Mouse (Mus musculus): ENCODE data around the gene Plekhg3. TPM values are rescaled to one million over a fixed set of nuclear protein-coding genes. Genes with fewer than 3 reads are reported as not detected.

Gene Plekhg3
- polyA plus RNA-seq, 1 experiment from 2014 or later, result 10.2 TPM

- Histone ChIP-seq H3K9ac (ENCODE audit: low read length) (no peak overlapping the region), H3K4me2 (ENCODE audit: low read depth, low read length) (no peak overlapping the region), H3K27ac (ENCODE audit: low read length) (no peak overlapping the region), H3K4me3 (replicated peaks; ENCODE audit: low read length) (no peak overlapping the region), H3K4me1 (ENCODE audit: control insufficient read depth, insufficient read depth, low read length) (no peaks in the 10 kb centered on the region), H3K9me3 (replicated peaks; ENCODE audit: control insufficient read depth, low read length) (no peaks in the 10 kb centered on the region), H3K36me3 (ENCODE audit: control insufficient read depth, insufficient read depth, low read length) (no peaks in the 10 kb centered on the region), H3K27me3 (ENCODE audit: control insufficient read depth, insufficient read depth, low read length) (no peaks in the 10 kb centered on the region)
- 71% methylated on average over 3 of the region's 3 CpGs for WGBS
- ATAC-seq (ENCODE audit: insufficient read depth, low FRiP score), result no peak
Measured at GRCm38 (mm10) chr12:76605837-76606236, 75.1 kb downstream of the Plekhg3 start.

- Histone ChIP-seq H3K4me3 (replicated peaks; ENCODE audit: low read length) (no peak overlapping the region), H3K9ac (ENCODE audit: low read length) (no peak overlapping the region), H3K4me1 (ENCODE audit: control insufficient read depth, insufficient read depth, low read length) (no peaks in the 10 kb centered on the region), H3K4me2 (ENCODE audit: low read depth, low read length) (no peak overlapping the region), H3K9me3 (replicated peaks; ENCODE audit: control insufficient read depth, low read length) (no peaks in the 10 kb centered on the region), H3K27ac (ENCODE audit: low read length) (no peak overlapping the region), H3K36me3 (ENCODE audit: control insufficient read depth, insufficient read depth, low read length) (no peaks in the 10 kb centered on the region), H3K27me3 (ENCODE audit: control insufficient read depth, insufficient read depth, low read length) (no peaks in the 10 kb centered on the region)
- 79% methylated on average over 11 of the region's 11 CpGs for WGBS
- no peak for ATAC-seq (ENCODE audit: insufficient read depth, low FRiP score)
Measured at GRCm38 (mm10) chr12:76608241-76608640, 77.5 kb downstream of the Plekhg3 start.

DNA sequence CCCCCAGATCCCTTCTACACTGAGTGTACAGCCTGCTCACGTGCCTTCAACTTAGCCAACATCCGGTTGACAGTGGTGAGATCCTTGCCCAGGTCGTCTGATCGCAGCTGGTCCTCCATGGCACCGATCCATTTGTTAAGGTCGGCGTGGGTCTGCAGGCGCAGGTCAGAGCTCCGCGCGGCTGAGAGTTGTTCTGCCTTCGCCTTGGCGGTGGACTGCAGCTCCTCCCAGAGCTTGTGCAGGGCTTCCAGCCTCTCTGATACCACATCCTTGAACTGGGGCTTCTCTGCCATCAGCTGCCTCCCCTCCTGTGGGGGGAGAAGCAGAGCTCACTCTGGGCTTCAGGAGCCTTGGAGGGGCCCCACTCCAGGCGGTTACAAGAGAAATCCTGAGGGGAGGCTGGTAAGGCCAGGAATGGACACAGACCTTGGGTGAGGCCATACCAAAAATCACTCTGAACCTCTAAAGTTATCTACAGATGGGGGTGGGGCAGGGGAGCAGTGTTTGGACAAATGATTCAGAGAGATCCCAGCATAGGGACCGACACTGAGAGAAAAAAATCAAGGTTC, 78.4 kb downstream of the Plekhg3 start:
- Histone ChIP-seq H3K4me1 (ENCODE audit: control insufficient read depth, insufficient read depth, low read length) (no peaks in the 10 kb centered on the region), H3K27me3 (ENCODE audit: control insufficient read depth, insufficient read depth, low read length) (no peaks in the 10 kb centered on the region), H3K9ac (ENCODE audit: low read length) (no peak overlapping the region), H3K9me3 (replicated peaks; ENCODE audit: control insufficient read depth, low read length) (no peaks in the 10 kb centered on the region), H3K27ac (ENCODE audit: low read length) (no peak overlapping the region), H3K4me2 (ENCODE audit: low read depth, low read length) (no peak overlapping the region), H3K36me3 (ENCODE audit: control insufficient read depth, insufficient read depth, low read length) (no peaks in the 10 kb centered on the region), H3K4me3 (replicated peaks; ENCODE audit: low read length) (no peak overlapping the region)
- 69% methylated on average over 15 of the region's 15 CpGs for WGBS
- ATAC-seq (ENCODE audit: insufficient read depth, low FRiP score), result no peak

GRCm38 (mm10) chr12:76612621-76613020, 81.9 kb downstream of the Plekhg3 start:
- no peaks in the 10 kb centered on the region for H3K36me3 ChIP-seq (ENCODE audit: control insufficient read depth, insufficient read depth, low read length)
- H3K27me3 ChIP-seq (ENCODE audit: control insufficient read depth, insufficient read depth, low read length), result no peaks in the 10 kb centered on the region
- WGBS, result 80% methylated on average over 12 of the region's 12 CpGs
- 0 out of 2 replicates have a peak, but pooled peaks cover 3% of the 10 kb centered on the region for H3K4me1 ChIP-seq (ENCODE audit: control insufficient read depth, insufficient read depth, low read length)
- no peak overlapping the region for H3K27ac ChIP-seq (ENCODE audit: low read length)
- no peak overlapping the region for H3K4me3 ChIP-seq (replicated peaks; ENCODE audit: low read length)
- no peak for ATAC-seq (ENCODE audit: insufficient read depth, low FRiP score)
- H3K9ac ChIP-seq (ENCODE audit: low read length), result no peak overlapping the region
- no peaks in the 10 kb centered on the region for H3K9me3 ChIP-seq (replicated peaks; ENCODE audit: control insufficient read depth, low read length)
- H3K4me2 ChIP-seq (ENCODE audit: low read depth, low read length), result no peak overlapping the region

DNA sequence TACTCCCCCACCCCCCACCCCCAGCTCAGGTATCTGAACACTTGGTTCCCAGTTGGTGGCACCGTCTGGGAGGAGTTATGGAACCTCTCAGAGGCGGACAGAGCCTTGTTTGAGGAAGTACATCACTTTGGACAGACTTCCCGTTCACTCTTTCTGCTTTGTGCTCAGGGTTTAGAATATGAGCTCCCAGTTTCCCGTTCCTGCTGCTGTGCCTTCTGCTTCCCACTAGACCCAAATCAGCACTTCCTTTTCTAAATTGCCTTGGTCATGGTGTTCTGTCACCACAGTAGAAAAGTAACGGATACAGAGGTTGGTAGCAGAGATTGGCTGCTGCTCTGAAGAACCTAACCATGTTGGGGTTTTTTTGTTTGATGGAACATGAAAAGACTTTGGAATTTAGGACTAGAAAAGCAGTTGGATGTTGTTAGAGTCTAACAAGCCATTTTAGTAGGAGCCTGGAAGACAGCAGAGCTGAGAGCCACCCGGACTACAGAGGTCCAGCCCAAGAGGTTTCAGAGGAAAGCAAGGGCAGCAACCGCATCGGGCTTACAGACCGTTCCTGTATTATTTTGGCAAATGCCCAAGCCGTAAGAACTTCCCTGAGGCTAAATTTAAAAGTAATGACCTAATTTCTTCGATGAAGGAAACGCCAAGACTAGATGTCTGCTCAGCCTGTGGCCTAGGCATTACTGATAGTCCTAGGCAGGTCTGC, 84.3 kb downstream of the Plekhg3 start:
- 0 out of 2 replicates have a peak, but pooled peaks cover 3% of the 10 kb centered on the region for H3K4me1 ChIP-seq (ENCODE audit: control insufficient read depth, insufficient read depth, low read length)
- no peak overlapping the region for H3K4me3 ChIP-seq (replicated peaks; ENCODE audit: low read length)
- H3K27ac ChIP-seq (ENCODE audit: low read length), result peak overlapping the region; percentile 61
- H3K9me3 ChIP-seq (replicated peaks; ENCODE audit: control insufficient read depth, low read length), result no peaks in the 10 kb centered on the region
- WGBS, result 54% methylated on average over 12 of the region's 12 CpGs
- H3K27me3 ChIP-seq (ENCODE audit: control insufficient read depth, insufficient read depth, low read length), result no peaks in the 10 kb centered on the region
- H3K4me2 ChIP-seq (ENCODE audit: low read depth, low read length), result no peak overlapping the region
- ATAC-seq (ENCODE audit: insufficient read depth, low FRiP score), result no peak
- no peak overlapping the region for H3K9ac ChIP-seq (ENCODE audit: low read length)
- no peaks in the 10 kb centered on the region for H3K36me3 ChIP-seq (ENCODE audit: control insufficient read depth, insufficient read depth, low read length)

- Histone ChIP-seq H3K27me3 (ENCODE audit: control insufficient read depth, insufficient read depth, low read length) (no peaks in the 10 kb centered on the region), H3K9me3 (replicated peaks; ENCODE audit: control insufficient read depth, low read length) (no peaks in the 10 kb centered on the region), H3K27ac (ENCODE audit: low read length) (no peak overlapping the region), H3K4me3 (replicated peaks; ENCODE audit: low read length) (no peak overlapping the region), H3K4me1 (ENCODE audit: control insufficient read depth, insufficient read depth, low read length) (0 out of 2 replicates have a peak, but pooled peaks cover 3% of the 10 kb centered on the region), H3K36me3 (ENCODE audit: control insufficient read depth, insufficient read depth, low read length) (no peaks in the 10 kb centered on the region), H3K4me2 (ENCODE audit: low read depth, low read length) (no peak overlapping the region), H3K9ac (ENCODE audit: low read length) (no peak overlapping the region)
- no peak for ATAC-seq (ENCODE audit: insufficient read depth, low FRiP score)
- WGBS, result 74% methylated on average over 4 of the region's 4 CpGs
Measured at GRCm38 (mm10) chr12:76615580-76615937, 84.9 kb downstream of the Plekhg3 start.

- no peaks in the 10 kb centered on the region for H3K27me3 ChIP-seq (ENCODE audit: control insufficient read depth, insufficient read depth, low read length)
- H3K4me2 ChIP-seq (ENCODE audit: low read depth, low read length), result no peak overlapping the region
- H3K27ac ChIP-seq (ENCODE audit: low read length), result no peak overlapping the region
- WGBS, result 74% methylated on average over 4 of the region's 4 CpGs
- ATAC-seq (ENCODE audit: insufficient read depth, low FRiP score), result no peak
- no peaks in the 10 kb centered on the region for H3K9me3 ChIP-seq (replicated peaks; ENCODE audit: control insufficient read depth, low read length)
- 0 out of 2 replicates have a peak, but pooled peaks cover 3% of the 10 kb centered on the region for H3K4me1 ChIP-seq (ENCODE audit: control insufficient read depth, insufficient read depth, low read length)
- H3K9ac ChIP-seq (ENCODE audit: low read length), result no peak overlapping the region
- H3K4me3 ChIP-seq (replicated peaks; ENCODE audit: low read length), result no peak overlapping the region
- no peaks in the 10 kb centered on the region for H3K36me3 ChIP-seq (ENCODE audit: control insufficient read depth, insufficient read depth, low read length)
Measured at GRCm38 (mm10) chr12:76618175-76618574, 87.5 kb downstream of the Plekhg3 start.

GRCm38 (mm10) chr12:76619847-76620246, 89.2 kb downstream of the Plekhg3 start:
- no peak for ATAC-seq (ENCODE audit: insufficient read depth, low FRiP score)

DNA sequence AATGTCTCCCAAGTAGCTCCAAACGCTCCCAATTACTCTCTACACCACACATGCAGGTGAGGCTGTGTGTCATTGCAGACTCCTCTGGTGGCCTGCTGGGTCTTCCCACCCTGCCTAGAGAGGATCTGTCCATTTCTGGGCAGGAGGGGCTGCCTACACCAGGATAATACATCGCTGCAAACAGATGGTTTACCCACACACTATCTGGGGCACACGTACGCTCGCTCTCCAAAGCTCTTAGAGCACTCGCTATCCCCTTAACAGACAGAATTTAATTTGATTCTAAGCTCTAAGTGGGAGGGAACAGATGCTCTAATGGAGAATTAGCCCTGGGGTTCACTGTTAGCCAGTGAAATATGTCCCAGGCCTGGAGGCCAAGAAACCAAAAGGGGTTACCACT, 92.7 kb downstream of the Plekhg3 start:
- H3K4me3 ChIP-seq (replicated peaks; ENCODE audit: low read length), result no peak overlapping the region
- H3K9me3 ChIP-seq (replicated peaks; ENCODE audit: control insufficient read depth, low read length), result no peaks in the 10 kb centered on the region
- ATAC-seq (ENCODE audit: insufficient read depth, low FRiP score), result no peak
- no peaks in the 10 kb centered on the region for H3K4me1 ChIP-seq (ENCODE audit: control insufficient read depth, insufficient read depth, low read length)
- WGBS, result 69% methylated on average over 6 of the region's 6 CpGs
- no peak overlapping the region for H3K9ac ChIP-seq (ENCODE audit: low read length)
- no peak overlapping the region for H3K27ac ChIP-seq (ENCODE audit: low read length)
- H3K4me2 ChIP-seq (ENCODE audit: low read depth, low read length), result no peak overlapping the region
- H3K36me3 ChIP-seq (ENCODE audit: control insufficient read depth, insufficient read depth, low read length), result no peaks in the 10 kb centered on the region
- no peaks in the 10 kb centered on the region for H3K27me3 ChIP-seq (ENCODE audit: control insufficient read depth, insufficient read depth, low read length)

More at GRCm38 (mm10) chr12:76619847-76620246, 89.2 kb downstream of the Plekhg3 start:
- Histone ChIP-seq H3K9me3 (replicated peaks; ENCODE audit: control insufficient read depth, low read length) (no peaks in the 10 kb centered on the region), H3K4me3 (replicated peaks; ENCODE audit: low read length) (no peak overlapping the region), H3K27me3 (ENCODE audit: control insufficient read depth, insufficient read depth, low read length) (no peaks in the 10 kb centered on the region), H3K4me2 (ENCODE audit: low read depth, low read length) (no peak overlapping the region), H3K4me1 (ENCODE audit: control insufficient read depth, insufficient read depth, low read length) (0 out of 2 replicates have a peak, but pooled peaks cover 3% of the 10 kb centered on the region), H3K9ac (ENCODE audit: low read length) (no peak overlapping the region), H3K27ac (ENCODE audit: low read length) (no peak overlapping the region), H3K36me3 (ENCODE audit: control insufficient read depth, insufficient read depth, low read length) (no peaks in the 10 kb centered on the region)
- WGBS, result 53% methylated on average over 5 of the region's 5 CpGs

All from stomach, embryonic 16.5 days (tissue).